Mouse (Mus musculus): Measurements from ENCODE around the gene Utp11.
"Not testable (repeated sequence)": the region's sequence is repeated elsewhere in the genome, so short reads cannot be mapped to it uniquely, and the experiment has no call there.

Gene Utp11

DNA sequence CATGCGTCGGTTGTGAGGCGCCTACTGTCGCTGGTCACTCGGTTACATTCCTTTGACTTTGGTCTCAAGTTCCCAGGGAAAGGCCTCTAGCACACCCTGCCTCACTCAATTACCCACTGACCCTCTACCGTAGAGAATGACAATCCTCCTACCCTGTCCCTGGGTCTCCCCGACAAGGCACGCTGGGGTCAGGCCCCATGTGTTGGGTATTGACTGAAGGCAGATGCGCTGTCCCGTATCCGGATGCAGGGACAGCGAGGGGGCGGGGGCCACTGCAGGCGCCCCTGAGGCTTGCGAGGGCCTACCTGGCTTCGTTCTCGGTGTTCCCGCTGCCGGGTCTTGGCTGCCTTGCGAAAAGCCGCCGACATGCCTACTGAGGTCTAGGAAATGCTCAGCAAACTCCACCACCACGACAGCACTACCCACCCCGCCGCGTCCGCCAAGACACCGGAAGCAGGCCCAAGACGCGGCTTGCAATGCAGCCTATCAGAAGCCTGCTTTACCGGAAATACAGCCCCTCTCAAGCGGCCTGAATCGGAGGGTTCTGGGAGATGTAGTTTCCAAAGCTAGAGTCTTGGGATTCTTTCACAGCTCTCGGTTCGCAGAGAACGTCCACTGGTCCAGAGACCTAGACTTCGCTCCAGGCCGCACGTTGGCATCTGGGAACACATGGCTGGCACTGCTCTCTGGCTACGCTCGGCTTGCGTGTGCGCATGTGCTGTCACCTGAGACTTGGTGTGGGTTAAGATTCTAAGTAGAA, at the start of gene Utp11:
TSS of gene Utp11 (minus strand) at position 466 of the 760 bp plus-strand sequence.
- in situ Hi-C loops (cut with MboI; ENCODE audit: low pct_unique_long_range_greater_than_20kb in 1 of 2, low sequenced_read_pairs in 2 of 2, unreplicated experiment in 1 of 2), result no loop called here

DNA sequence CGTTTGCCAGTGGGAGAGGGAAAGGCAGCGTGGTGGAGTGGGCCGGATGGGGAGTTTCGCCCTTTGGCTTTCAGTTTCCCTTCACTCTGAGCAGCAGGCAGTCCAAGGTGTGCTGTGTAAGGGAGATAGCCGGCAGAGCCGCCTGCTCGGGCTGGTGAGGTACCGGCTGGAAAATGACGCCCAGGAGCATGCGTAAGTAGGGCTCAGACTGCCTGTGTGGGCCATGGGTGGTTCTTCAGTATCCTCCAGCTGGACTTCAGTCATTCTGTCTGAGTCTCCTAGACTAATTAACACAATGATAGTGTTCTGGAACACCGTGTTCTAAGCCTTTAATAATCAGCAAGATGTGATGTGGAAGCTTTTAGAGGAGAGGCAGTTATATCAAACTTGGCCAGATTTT, 49.4 kb upstream of the Utp11 start:
- in situ Hi-C loops (cut with MboI; ENCODE audit: low pct_unique_long_range_greater_than_20kb in 1 of 2, low sequenced_read_pairs in 2 of 2, unreplicated experiment in 1 of 2), result no loop called here

DNA sequence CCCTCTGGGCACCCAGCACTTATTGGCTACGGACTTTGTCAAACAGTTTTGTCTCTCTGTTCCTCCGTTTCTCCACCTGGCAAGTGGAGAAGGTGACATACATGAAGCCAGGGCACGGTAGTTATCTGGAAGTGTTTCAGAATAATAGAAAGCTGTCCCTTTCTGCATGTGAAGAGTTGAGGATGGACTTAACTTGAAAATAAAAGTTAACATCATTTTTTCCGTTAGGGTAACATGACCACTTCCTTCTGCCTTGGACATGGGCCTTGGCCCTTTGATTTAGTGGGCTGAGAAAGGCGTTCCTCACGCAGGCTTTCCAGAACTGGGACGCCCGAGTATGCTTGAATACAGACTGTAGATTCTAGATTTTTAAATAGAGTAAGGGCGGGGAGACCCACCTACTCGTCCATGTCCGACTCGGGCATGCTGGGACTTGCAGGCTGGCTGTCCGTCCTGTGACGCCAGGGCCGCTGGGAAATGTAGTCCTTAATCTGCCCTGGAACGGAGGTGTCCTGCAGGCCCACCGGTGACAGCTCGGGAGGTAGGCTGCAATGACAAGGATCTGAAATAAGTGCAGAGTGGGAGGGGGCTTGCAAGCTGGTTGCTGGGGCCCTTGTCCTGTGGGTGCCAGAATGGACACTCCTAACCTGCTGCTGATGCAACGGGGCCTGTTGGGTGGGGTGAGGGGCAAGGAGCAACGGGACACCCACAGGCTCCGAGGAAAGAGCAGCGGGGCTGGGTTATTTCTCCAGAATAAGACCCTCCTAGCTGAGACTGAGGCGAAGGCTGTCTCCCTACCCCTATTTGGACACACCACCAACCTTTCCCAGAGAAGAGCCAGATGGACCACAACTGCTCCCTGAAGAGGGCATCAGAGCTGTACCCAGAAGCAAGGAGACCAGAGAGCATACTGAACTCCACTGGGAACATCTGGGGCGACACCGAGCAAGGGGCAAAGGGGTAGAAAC, 48.3 kb upstream of the Utp11 start, which contains the start of gene Inpp5b:
TSS of gene Inpp5b (plus strand) at position 475 of the 968 bp plus-strand sequence.
- in situ Hi-C loops (cut with MboI; ENCODE audit: low pct_unique_long_range_greater_than_20kb in 1 of 2, low sequenced_read_pairs in 2 of 2, unreplicated experiment in 1 of 2), result no loop called here

DNA sequence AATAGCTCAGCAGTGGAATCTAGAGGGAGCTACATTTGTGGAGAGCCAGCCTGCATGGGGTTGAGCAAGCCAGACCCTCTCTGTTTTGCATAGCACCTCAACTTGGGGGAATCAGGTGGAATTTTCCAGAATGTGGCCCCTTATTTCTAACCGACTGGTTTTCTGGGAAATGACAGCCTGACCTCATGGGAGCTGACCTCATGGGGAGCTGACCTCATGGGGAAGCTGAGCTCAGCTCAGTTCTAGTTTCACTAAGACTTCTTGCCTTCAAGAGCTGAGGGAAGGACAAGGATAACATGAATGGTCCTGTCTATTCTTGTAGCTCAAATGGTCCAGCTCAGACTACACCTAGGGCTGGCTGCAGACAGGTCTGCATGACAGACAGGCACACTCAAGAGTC, 45.4 kb upstream of the Utp11 start:
- in situ Hi-C loops (cut with MboI; ENCODE audit: low pct_unique_long_range_greater_than_20kb in 1 of 2, low sequenced_read_pairs in 2 of 2, unreplicated experiment in 1 of 2), result no loop called here

DNA sequence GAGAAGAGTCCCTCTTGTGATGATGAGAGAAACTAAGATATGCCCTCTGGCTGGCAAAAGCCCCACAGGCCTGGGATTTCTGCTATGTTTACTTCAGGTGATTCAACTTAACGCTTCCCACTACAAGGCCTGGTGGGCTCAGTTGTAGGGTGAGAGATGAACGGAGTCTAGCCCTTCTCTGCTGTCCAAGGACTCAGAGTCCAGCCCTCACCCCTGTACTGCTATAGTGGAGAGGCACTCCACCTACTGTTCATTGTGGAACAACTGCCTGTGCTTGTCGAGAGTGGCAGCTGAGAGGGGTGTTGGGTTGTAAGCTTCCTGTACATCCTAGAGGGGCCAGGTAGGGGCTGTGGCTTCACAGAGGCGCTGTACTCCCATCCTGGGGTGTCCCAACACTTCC, 44.6 kb upstream of the Utp11 start:
- in situ Hi-C loops (cut with MboI; ENCODE audit: low pct_unique_long_range_greater_than_20kb in 1 of 2, low sequenced_read_pairs in 2 of 2, unreplicated experiment in 1 of 2), result no loop called here

DNA sequence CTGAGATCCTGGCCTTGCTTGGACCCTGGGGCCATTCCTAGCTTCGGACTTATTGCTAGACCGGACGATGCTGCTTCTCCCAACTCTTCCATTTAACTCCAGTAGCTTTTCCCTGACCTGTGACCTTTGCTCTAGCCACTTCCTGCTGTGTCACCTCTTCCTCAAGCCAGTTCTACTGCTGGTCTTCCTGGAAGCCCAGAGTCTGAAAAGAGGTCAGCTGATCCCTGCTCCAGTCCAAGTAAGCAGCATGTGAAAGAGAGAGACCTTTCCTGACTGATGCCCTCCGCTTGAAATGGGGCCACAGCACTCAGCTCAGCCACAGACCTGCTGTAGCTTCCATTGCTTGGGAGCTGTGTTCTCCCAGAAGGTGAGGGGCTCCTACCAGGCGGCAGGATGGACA, 44.1 kb upstream of the Utp11 start:
- in situ Hi-C loops (cut with MboI; ENCODE audit: low pct_unique_long_range_greater_than_20kb in 1 of 2, low sequenced_read_pairs in 2 of 2, unreplicated experiment in 1 of 2), result no loop called here

DNA sequence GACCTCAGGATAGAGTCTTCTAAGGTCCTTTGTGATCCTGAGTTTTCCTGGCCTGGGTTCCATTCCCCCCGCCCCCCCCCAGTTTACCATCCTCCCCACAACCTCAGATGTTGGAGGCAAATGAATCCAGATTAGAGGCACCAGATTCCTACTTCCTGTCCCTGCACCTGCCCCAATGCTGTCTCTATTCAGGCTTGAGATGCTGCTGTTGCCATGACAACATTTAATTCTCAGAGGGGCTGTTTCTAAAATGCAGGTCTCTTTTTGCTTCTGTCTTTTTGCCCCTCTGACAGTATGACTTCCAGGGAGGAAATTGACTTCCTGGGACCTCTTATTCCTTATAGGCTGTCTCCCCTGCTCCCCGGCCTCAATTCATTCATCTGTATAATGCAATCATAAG, 43.6 kb upstream of the Utp11 start:
- in situ Hi-C loops (cut with MboI; ENCODE audit: low pct_unique_long_range_greater_than_20kb in 1 of 2, low sequenced_read_pairs in 2 of 2, unreplicated experiment in 1 of 2), result no loop called here

DNA sequence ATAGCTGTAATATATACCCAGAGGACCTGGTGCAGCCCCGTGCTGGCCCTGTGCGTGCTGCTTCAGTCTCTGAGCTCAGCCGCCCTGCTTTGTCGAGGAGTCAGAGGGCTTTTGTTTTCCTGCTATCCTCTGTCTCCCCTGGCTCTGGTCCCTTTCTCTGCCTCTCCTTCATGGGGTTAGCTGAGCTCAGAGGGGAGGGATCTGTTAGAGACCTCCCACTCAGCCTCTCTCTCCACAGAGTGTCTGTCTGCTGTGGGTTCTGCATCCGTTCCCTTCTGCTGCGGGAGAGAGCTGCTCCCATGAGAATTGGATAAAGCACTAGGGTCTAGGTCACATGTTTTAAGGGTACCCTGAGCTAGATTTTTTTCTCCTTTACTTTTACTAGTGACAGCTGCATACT, 32.7 kb upstream of the Utp11 start:
- in situ Hi-C loops (cut with MboI; ENCODE audit: low pct_unique_long_range_greater_than_20kb in 1 of 2, low sequenced_read_pairs in 2 of 2, unreplicated experiment in 1 of 2), result no loop called here

DNA sequence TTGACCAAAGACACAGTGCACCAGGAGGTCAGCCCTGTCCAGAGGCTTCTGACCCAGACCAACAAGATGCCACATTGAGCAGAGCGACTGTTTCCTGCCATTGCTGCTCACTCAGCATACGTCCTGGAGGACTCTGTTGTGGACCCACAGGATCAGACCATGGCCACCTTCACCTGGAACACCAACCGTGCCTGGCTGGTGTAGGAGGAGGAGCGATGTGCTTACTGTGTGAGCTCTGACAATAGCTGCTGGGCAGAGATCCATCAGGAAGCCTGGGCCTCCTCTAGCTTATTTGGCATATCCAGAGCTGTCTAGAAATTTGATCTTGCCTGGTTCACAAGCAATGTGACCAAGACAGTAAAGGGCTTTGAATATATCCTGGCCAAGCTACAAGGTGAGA, 25.7 kb upstream of the Utp11 start:
- in situ Hi-C loops (cut with MboI; ENCODE audit: low pct_unique_long_range_greater_than_20kb in 1 of 2, low sequenced_read_pairs in 2 of 2, unreplicated experiment in 1 of 2), result loop anchor here in 1 of 2 experiments (10.0 kb wide), 1 partner anchor 126 kb away; no protein-coding TSS in a partner anchor

DNA sequence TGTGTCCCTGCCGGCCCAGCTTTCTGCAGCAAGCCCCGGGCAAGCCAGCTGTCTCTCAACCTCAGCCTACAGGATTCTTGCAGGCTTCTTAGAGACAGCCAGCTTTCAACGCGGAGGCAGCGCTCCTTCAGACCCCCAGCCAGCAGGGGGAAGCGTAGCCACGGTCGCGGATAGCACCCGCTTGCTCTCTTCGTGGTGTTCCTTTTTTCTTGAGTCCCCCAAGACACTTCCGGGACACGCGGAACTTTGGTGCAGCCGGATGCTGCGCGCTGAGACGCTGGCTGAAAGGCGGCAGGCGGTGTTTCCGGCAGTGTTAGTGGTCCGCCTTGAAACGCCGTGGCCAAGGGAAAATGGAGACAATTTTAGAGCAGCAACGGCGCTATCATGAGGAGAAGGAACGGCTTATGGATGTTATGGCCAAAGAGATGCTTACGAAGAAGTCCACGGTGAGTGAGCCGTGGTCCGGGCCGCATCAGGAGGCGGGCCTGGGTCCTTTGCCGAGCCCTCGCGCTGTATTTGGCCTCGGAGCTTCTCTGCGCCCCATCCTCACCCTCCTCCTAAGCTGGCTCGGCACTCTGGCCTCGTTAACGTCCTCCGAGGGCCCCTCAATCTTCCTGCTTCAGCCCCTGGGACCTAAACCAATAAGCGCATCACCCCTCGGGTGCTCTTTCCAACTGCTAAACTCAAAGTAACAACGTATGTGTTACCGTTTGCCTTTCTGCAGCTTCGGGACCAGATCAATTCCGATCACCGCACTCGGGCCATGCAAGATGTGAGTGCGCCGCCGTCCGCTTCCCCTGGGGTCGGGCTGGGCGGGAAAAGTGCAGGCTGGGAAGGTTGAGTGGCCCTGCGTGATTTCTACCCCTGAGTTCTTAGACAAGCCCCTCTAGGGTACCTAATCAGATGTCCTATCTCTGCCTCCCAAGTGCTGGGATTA, 21.4 kb upstream of the Utp11 start, which contains the start of gene Sf3a3:
TSS of gene Sf3a3 (plus strand) at position 232 of the 937 bp plus-strand sequence.
- in situ Hi-C loops (cut with MboI; ENCODE audit: low pct_unique_long_range_greater_than_20kb in 1 of 2, low sequenced_read_pairs in 2 of 2, unreplicated experiment in 1 of 2), result loop anchor here in 1 of 2 experiments (10.0 kb wide), 1 partner anchor 130 kb away; no protein-coding TSS in a partner anchor

DNA sequence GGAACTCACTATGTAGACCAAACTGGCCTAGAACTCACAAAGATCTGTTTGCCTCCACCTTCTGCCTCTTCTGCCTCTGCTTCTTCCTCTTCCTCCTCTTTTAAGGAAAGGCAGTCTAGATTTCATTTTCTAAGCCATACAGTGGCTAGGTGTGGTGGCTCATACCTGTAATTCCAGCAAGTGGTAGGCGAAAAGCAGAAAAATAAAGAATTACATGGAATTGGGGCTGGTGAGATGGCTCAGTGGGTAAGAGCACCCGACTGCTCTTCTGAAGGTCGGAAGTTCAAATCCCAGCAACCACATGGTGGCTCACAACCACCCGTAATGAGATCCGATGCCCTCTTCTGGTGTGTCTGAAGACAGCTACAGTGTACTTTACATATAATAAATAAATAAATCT, 20.4 kb upstream of the Utp11 start:
- in situ Hi-C loops (cut with MboI; ENCODE audit: low pct_unique_long_range_greater_than_20kb in 1 of 2, low sequenced_read_pairs in 2 of 2, unreplicated experiment in 1 of 2), result loop anchor here in 1 of 2 experiments (10.0 kb wide), 1 partner anchor 131 kb away; no protein-coding TSS in a partner anchor

DNA sequence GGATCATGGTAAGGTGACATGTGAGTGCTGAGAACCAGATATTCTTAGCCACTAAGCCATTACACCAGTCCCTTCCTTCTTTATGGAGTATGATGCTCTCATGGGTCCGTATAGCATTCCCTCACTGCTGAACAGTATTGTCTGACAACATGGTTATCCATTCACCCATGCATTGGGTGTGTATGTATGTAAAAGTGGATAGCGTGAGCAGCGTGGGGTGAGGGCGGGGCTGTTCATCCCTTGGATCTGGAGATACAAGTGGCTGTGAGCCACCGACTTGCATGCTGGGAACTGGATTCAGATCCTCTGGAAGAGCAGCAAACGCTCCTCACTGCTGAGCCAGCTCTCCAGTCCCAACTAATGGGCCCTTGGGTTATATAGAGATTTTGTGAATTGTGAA, 19.2 kb upstream of the Utp11 start:
- in situ Hi-C loops (cut with MboI; ENCODE audit: low pct_unique_long_range_greater_than_20kb in 1 of 2, low sequenced_read_pairs in 2 of 2, unreplicated experiment in 1 of 2), result loop anchor here in 1 of 2 experiments (10.0 kb wide), 1 partner anchor 132 kb away; no protein-coding TSS in a partner anchor

DNA sequence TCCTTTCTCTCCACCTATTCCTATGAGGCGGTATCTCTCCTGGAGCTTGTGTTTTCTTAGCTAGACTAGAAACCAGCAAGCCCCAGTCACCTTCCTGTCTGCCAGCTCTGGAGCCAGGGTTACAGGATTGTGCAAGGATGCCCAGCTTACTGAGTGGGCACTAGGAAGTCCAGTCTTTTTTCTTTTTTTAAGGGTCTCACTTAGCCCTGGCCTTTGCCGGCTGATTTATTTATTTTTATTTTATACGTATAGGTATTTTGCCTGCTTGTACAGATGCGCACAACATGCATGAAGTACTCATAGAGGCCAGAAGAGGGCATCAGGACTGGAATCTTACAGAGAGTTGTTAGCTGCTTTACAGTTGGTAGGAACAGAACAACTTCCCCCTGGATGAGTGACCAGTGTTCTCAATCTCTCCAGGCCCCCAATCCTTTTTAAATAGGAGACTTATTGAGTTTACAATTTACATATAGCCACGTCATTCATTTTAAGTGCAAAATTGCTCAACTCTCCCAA, 17.4 kb upstream of the Utp11 start:
- in situ Hi-C loops (cut with MboI; ENCODE audit: low pct_unique_long_range_greater_than_20kb in 1 of 2, low sequenced_read_pairs in 2 of 2, unreplicated experiment in 1 of 2), result loop anchor here in 1 of 2 experiments (10.0 kb wide), 1 partner anchor 134 kb away; no protein-coding TSS in a partner anchor

DNA sequence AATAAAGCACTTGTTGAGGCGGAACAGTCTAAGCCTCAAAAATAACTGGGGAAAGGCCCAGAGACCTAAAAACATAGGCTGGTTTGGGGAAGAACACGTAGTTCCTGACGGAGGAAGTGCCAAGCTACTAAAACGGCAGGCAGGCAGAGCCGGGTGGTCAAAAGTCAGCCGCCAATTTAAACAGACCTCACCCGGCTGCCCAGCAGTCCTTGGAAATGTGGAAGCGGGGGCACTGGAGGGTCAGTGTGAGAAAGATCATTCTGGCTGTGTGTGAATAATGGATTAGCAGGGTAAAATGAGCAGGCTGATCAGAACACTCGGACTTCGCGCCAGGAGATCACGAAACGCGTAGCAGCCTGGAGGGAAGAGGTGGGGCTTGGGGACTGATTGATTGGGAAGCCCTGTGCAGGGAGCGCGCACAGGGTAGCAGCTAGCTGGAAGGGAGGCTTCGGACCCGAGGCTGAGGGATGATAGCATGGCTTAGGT, 16.6 kb upstream of the Utp11 start:
- in situ Hi-C loops (cut with MboI; ENCODE audit: low pct_unique_long_range_greater_than_20kb in 1 of 2, low sequenced_read_pairs in 2 of 2, unreplicated experiment in 1 of 2), result loop anchor here in 1 of 2 experiments (10.0 kb wide), 1 partner anchor 135 kb away; no protein-coding TSS in a partner anchor

DNA sequence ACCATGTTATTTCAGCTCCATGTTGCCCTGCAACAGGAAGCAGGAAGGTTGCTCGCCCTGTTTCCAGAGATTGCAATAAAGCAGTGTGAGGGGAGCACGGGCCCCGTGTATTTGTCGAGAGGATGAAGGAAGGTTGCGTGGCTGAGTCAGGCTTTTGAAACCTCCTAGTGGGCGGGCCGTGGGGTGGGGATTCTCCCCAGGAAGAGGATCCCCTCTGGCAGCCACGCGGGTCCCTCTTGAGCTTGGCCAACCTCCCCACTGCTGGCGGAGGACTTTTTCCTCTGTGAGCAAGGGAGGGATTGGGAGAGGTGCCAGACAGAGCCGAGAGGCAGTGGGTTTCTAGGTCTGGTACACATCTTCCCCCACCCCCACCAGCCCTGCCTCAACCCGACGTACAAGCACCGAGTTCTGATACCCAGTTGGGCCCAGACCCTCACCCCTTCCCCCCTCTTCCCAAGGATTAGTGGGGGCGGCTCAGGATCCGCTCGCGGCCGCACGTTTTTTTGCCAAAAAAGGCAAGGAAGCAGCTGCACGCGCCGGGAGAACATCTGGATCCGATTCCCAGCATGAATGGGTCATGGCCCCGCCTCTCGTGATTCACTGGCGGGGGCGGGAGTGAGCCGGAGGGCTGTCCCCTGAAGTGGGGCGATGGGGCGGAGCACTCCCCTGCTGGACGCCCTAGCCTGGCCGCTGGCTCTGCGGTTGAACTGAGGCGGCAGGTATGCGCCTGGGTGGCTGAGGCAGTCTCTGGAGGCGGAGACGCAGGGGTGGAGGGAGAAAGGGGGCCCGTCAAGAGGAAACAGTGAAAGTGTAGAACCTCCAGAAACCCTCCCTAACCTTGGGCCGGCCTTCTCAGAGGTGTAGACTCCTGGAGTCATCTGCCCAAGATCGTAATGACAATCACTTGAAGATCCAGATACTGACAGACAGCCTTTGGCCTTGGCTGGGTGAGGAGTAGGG, 15.4 kb upstream of the Utp11 start:
- in situ Hi-C loops (cut with MboI; ENCODE audit: low pct_unique_long_range_greater_than_20kb in 1 of 2, low sequenced_read_pairs in 2 of 2, unreplicated experiment in 1 of 2), result no loop called here

DNA sequence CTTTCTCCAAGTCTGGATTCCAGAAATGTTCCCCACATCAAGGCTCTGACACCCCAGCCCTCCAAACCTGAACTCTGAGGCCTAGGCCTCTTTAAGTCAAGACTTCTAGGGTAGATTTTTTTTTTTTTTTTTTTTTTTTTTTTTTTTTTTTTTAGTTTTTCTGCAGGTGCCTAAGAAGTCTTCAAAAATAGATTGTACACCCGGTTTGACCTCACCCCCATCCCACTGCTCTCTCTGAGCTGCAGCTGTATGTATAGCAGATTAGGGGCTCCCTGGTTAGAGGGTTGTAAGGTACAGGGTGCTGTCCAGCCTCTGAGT, 14.8 kb upstream of the Utp11 start:
- in situ Hi-C loops (cut with MboI; ENCODE audit: low pct_unique_long_range_greater_than_20kb in 1 of 2, low sequenced_read_pairs in 2 of 2, unreplicated experiment in 1 of 2), result not testable (repeated sequence)
